Mouse (Mus musculus) midbrain, postnatal 0 days (tissue): ENCODE measurements around the gene Cox6b1. TPM values are rescaled to one million over a fixed set of nuclear protein-coding genes. Genes with fewer than 3 reads are reported as not detected.
A peak's percentile ranks its signal among the peaks of the same experiment; 100 is the strongest.

Experiments used
- ATAC-seq: fragments of 200-750 bp; cut with Nextera tagmentation; 2 replicates; pipeline ENCODE4 v1.8.0; 2017; ENCODE audit warnings: moderate number of reproducible peaks, mild to moderate bottlenecking, moderate TSS enrichment, moderate library complexity; ENCODE audit not compliant: low FRiP score
- DNase-seq: peaks from one replicate; pipeline ENCODE4 v3.0.0-alpha.2; 2015; ENCODE audit warnings: low spot score
- H3K27ac ChIP-seq: fragments of 300-500 bp; sonication (generic); 2 replicates; pipeline ENCODE4 v1.5.1; 2014; ENCODE audit warnings: low read depth, mild to moderate bottlenecking, low read length, mixed read lengths
- H3K27me3 ChIP-seq: fragments of 300-500 bp; sonication (generic); 2 replicates; pipeline ENCODE4 v1.6.1; 2014; ENCODE audit warnings: low read length, control low read depth, mixed read lengths; ENCODE audit not compliant: insufficient read depth
- H3K36me3 ChIP-seq: fragments of 300-500 bp; sonication (generic); 2 replicates; pipeline ENCODE4 v1.6.1; 2014; ENCODE audit warnings: low read length, control low read depth, mixed read lengths; ENCODE audit not compliant: insufficient read depth
- H3K4me1 ChIP-seq: fragments of 300-500 bp; sonication (generic); 2 replicates; pipeline ENCODE4 v1.6.1; 2014; ENCODE audit warnings: mild to moderate bottlenecking, control low read depth, antibody characterized with exemption, low read length, mixed read lengths; ENCODE audit not compliant: insufficient read depth
- H3K4me2 ChIP-seq: fragments of 300-500 bp; sonication (generic); 2 replicates; pipeline ENCODE4 v1.6.1; 2014; ENCODE audit warnings: low read depth, mild to moderate bottlenecking, low read length, mixed read lengths; ENCODE audit not compliant: poor library complexity, severe bottlenecking
- H3K4me3 ChIP-seq: fragments of 300-500 bp; sonication (generic); 2 replicates; pipeline ENCODE4 v1.5.1; 2014; ENCODE audit warnings: low read depth, mild to moderate bottlenecking, low read length, moderate library complexity
- H3K9ac ChIP-seq: fragments of 300-500 bp; sonication (generic); replicated peaks from 2 replicates; pipeline ENCODE4 v1.6.1; 2014; ENCODE audit warnings: mild to moderate bottlenecking, low read length, moderate library complexity, mixed read lengths; ENCODE audit not compliant: poor library complexity, severe bottlenecking
- H3K9me3 ChIP-seq: fragments of 300-500 bp; sonication (generic); 2 replicates; pipeline ENCODE4 v1.6.1; 2016; ENCODE audit warnings: low read length, control low read depth
- CTCF ChIP-seq: IDR thresholded peaks from 2 replicates; pipeline ENCODE4 v1.5.1; 2016; ENCODE audit warnings: antibody characterized with exemption, mild to moderate bottlenecking
- WGBS: fragments of 180-500 bp; shearing (Covaris S2); extraction: QIAGEN DNeasy Blood & Tissue Kit; methylation state at CpG from one replicate; pipeline ENCODE4 v1.1.7; 2014; 5-methylcytosine and 5-hydroxymethylcytosine counted together
- polyA plus RNA-seq: library from polyadenylated mRNA; unstranded; fragments of >200 nt; fragmentation: Nextera tagmentation; extraction: Ambion mirVana; gene quantifications from 2 replicates; pipeline ENCODE4 v1.2.1, GENCODE M21; 2015
- total RNA-seq: library from RNA; depleted of rRNA; stranded (reverse); fragments of >200 nt; gene quantifications from 2 replicates; pipeline ENCODE4 v1.2.3, GENCODE M21; 2014

The Cox6b1 gene
- total and polyA plus RNA-seq, 2 experiments from 2014 or later, result 310 to 1,351 TPM

DNA sequence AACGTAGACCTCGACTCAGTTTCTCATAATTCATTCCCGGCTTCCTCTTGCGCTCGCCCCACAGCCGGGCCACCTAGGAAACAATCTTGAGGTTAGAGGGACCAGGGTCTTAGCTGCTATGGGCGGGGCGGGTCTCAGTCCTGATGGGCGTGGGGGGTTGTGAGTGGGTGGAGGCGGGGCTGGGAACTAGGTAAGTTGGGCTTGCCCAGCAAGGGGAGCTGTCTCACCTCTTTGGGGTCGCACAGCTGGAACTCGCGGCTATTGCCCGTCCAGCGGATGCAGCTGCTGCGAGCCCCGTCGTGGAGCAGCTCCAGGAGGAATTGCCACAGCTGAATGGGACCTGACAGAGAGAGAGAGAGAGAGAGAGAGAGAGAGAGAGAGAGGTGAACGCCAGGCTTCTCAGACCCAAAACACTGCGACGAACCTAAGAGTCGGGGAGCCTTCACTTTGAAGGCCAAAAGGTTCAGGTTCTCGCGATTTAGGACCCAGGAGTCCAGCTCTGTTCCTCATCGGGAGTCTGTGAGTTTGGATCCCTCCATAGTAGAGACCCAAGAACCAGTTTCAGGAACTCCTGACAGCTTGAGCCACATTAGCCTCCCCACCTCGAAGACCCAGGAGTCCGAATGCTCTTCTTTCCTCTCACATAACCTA, 7.9 kb upstream of the Cox6b1 start:
- Histone ChIP-seq H3K4me3 (no peak overlapping the region), H3K9me3 (no peaks in the 10 kb centered on the region), H3K9ac (no peak overlapping the region), H3K27me3 (peaks cover 56% of the 10 kb centered on the region), H3K4me2 (no peak overlapping the region), H3K4me1 (no peaks in the 10 kb centered on the region), H3K27ac (no peak overlapping the region), H3K36me3 (no peaks in the 10 kb centered on the region)
- DNase-seq, result no peak
- TF ChIP-seq CTCF, result no peak
- 8% methylated on average over 27 of the region's 27 CpGs for WGBS
- ATAC-seq, result no peak

DNA sequence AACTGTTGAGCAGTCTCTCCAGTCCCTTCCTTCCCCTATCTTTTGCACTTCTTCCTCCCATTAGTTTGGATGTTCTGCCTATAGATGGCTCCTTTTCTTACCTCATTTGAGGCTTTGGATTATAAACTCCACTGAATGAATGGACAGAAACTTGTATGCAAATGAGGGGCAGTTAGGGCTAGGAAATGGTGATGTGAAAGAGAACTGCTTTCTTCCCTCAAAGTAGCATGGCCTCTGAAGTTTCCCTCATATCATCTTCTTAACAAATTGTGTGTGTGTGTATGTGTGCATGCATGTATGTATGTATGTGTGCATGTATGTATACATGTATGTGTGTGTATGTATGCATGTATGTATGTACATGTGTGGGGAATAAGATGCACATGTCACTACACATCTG, 3.1 kb upstream of the Cox6b1 start:
- Histone ChIP-seq H3K9me3 (no peaks in the 10 kb centered on the region), H3K4me2 (no peak overlapping the region), H3K27ac (no peak overlapping the region), H3K4me1 (no peaks in the 10 kb centered on the region; the same call in 1 of the 2 replicates), H3K9ac (no peak overlapping the region), H3K27me3 (peaks cover 30% of the 10 kb centered on the region), H3K4me3 (no peak overlapping the region), H3K36me3 (no peaks in the 10 kb centered on the region)
- TF ChIP-seq CTCF, result no peak
- no peak for ATAC-seq
- no peak for DNase-seq

DNA sequence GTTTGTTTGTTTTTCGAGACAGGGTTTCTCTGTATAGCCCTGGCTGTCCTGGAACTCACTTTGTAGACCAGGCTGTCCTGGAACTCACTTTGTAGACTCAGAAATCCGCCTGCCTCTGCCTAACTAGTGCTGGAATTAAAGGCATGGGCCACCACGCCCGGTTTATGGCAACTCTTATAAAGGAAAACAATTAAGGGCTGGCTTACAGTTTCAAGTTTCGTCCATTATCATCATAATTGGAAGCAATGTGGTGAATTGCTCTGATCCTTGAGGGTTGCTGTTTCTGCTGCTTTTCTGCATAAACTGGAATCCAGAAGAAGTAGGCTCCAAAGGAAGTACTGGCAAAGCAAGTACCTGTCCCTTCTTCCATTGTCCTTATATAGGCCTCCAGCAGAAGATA, 696 bp upstream of the Cox6b1 start:
- Histone ChIP-seq H3K9ac (no peak overlapping the region), H3K4me1 (no peaks in the 10 kb centered on the region; the same call in 1 of the 2 replicates), H3K4me3 (no peak overlapping the region), H3K9me3 (no peaks in the 10 kb centered on the region), H3K27me3 (peaks cover 7% of the 10 kb centered on the region; the same call in 1 of the 2 replicates), H3K4me2 (no peak overlapping the region), H3K36me3 (peaks cover 4% of the 10 kb centered on the region; the same call in 1 of the 2 replicates), H3K27ac (no peak overlapping the region)
- DNase-seq (no peak), ATAC-seq (no peak)
- WGBS, result 85% methylated on average over 5 of the region's 5 CpGs
- TF ChIP-seq CTCF, result no peak

DNA sequence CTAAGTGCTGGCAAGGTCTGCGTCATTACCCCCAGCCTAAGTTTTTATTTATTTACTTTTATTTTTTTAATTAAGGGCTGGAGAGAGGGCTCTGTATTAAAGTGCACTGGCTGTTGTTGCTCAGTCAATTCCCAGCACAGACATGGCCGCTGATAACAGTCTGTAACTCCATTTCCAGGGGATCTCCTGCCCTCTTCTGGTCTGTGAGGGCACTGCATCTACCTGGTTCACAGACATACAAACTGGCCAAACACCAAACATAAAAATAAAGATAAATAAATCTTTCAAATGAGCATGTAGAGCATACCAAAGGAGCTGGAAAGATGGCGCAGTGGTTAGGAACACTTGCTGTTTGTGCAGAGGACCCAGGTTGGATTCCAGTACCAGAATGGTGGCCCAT, 6.7 kb downstream of the Cox6b1 start:
- Histone ChIP-seq H3K9me3 (no peaks in the 10 kb centered on the region), H3K4me1 (no peaks in the 10 kb centered on the region), H3K4me3 (no peak overlapping the region), H3K4me2 (no peak overlapping the region), H3K27me3 (no peaks in the 10 kb centered on the region), H3K36me3 (peaks cover 29% of the 10 kb centered on the region), H3K9ac (no peak overlapping the region), H3K27ac (no peak overlapping the region)
- DNase-seq (peak; percentile 9), ATAC-seq (no peak)
- WGBS, result 85% methylated on average over 3 of the region's 3 CpGs
- TF ChIP-seq CTCF, result peak; percentile 67

DNA sequence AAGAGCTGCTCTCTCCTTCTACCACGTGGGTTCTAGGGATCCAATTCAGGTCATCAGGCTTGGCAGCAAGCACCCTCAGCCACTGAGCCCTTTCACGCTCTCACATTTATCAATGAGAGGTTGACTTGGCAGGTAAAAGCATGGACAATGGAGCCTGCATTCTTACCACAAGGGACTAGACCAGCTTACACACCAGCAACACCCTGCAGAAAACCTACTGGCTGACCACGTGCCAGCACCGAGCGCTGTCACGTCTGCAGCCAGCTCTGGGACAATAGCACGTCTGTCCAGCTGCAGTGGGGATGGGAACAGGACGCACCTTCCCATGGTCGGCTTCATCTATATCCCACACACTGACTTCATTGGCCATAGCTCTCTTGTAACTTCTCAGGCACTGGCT, 7.3 kb downstream of the Cox6b1 start:
- WGBS, result 96% methylated on average over 9 of the region's 9 CpGs
- no peak for TF ChIP-seq CTCF

GRCm38 (mm10) chr7:30615049-30615760, 10.7 kb downstream of the Cox6b1 start:
- H3K4me2 ChIP-seq, result no peak overlapping the region
- H3K9me3 ChIP-seq, result no peaks in the 10 kb centered on the region
- no peak for ATAC-seq
- H3K27ac ChIP-seq, result no peak overlapping the region
- TF ChIP-seq CTCF, result no peak
- H3K9ac ChIP-seq, result no peak overlapping the region
- no peaks in the 10 kb centered on the region for H3K4me1 ChIP-seq
- 58% methylated on average over 5 of the region's 5 CpGs for WGBS
- H3K4me3 ChIP-seq, result no peak overlapping the region
- no peaks in the 10 kb centered on the region for H3K27me3 ChIP-seq
- no peak for DNase-seq
- H3K36me3 ChIP-seq, result peaks cover 25% of the 10 kb centered on the region

More for the DNA sequence above, 7.3 kb downstream of the Cox6b1 start:
- Histone ChIP-seq H3K9me3 (no peaks in the 10 kb centered on the region), H3K4me3 (no peak overlapping the region), H3K9ac (no peak overlapping the region), H3K4me2 (no peak overlapping the region), H3K27me3 (no peaks in the 10 kb centered on the region), H3K36me3 (peaks cover 29% of the 10 kb centered on the region), H3K27ac (no peak overlapping the region), H3K4me1 (no peaks in the 10 kb centered on the region)
- DNase-seq (no peak), ATAC-seq (no peak)
